In genomic region chr17:80824826-80825517, GRCm38 (mm10) we compare ENCODE assay signal across 9 mouse cellular contexts.
A peak's percentile ranks its signal among the peaks of the same experiment; 100 is the strongest.
DNase-seq lines count a peak whose midpoint lies in the region; ATAC-seq and TF ChIP-seq lines count a peak whose summit lies in the region.
"Had no signal": no experiment of that assay in that cellular context is flagged by ENCODE, and none has a peak within 500 bp of the region (broad histone marks: within the 10 kb centered on the region; RNA-seq: fewer than 3 reads in every experiment).

No protein-coding gene starts in this region.

- H3K27ac ChIP-seq in heart, embryonic 11.5 days (ENCODE audit: low read depth, low read length) = peak overlapping the region; percentile 88
- peak overlapping the region; percentile 25; the same call in 1 of the 2 replicates for H3K27ac ChIP-seq in neural tube, embryonic 13.5 days (replicated peaks)
- H3K27ac ChIP-seq in intestine, postnatal 0 days (ENCODE audit: low read depth, low read length) = peak overlapping the region; percentile 85
- H3K27ac ChIP-seq in small intestine, adult 2 months (ENCODE audit: insufficient read depth, low read depth, low read length) = peak overlapping the region; percentile 21; the same call in 1 of the 2 replicates

- no peak for TF ChIP-seq POLR2A in small intestine, adult 2 months (IDR thresholded peaks at IDR 0.05; ENCODE audit: low read depth, low read length)

- no peak for DNase-seq in heart, postnatal 25 days (ENCODE audit: low spot score)
- no peak for DNase-seq in neural tube, embryonic 10.5 days (ENCODE audit: extremely low spot score, low spot score)
- no peak for DNase-seq in left cerebral cortex, postnatal 10 days (ENCODE audit: extremely low spot score in 1 of 2, low spot score in 2 of 2)
- no peak for DNase-seq in layer of hippocampus, adult 9-11 months
- DNase-seq: spleen, adult 18-20 months had no signal

- H3K4me2 ChIP-seq in heart, embryonic 11.5 days = peak overlapping the region; percentile 29
- H3K4me2 ChIP-seq in neural tube, embryonic 13.5 days = 0 out of 2 replicates have a peak overlapping the region, but pooled peaks have one; percentile 18
- H3K4me2 ChIP-seq in intestine, postnatal 0 days (replicated peaks; ENCODE audit: low read depth) = peak overlapping the region; percentile 46

- H3K4me3 ChIP-seq in heart, embryonic 11.5 days (ENCODE audit: low read depth, low read length) = no peak overlapping the region
- H3K4me3 ChIP-seq in neural tube, embryonic 13.5 days = no peak overlapping the region
- no peak overlapping the region for H3K4me3 ChIP-seq in intestine, postnatal 0 days (ENCODE audit: low read depth, low read length)
- H3K4me3 ChIP-seq in small intestine, adult 2 months (ENCODE audit: low read depth, low read length) = no peak overlapping the region

- no peak for TF ChIP-seq CTCF in intestine, postnatal 0 days (IDR thresholded peaks at IDR 0.05; ENCODE audit: low read depth)
- no peak for TF ChIP-seq CTCF in small intestine, adult 2 months (IDR thresholded peaks at IDR 0.05; ENCODE audit: extremely low read depth, insufficient read length, insufficient replicate concordance, low read depth, low read length)

- no peak overlapping the region for H3K9ac ChIP-seq in heart, embryonic 11.5 days (ENCODE audit: low read depth, low read length)
- no peak overlapping the region for H3K9ac ChIP-seq in neural tube, embryonic 13.5 days
- 0 out of 2 replicates have a peak overlapping the region, but pooled peaks have one; percentile 23 for H3K9ac ChIP-seq in intestine, postnatal 0 days (ENCODE audit: low read depth, low read length)

- 73% methylated on average over 13 of the region's 13 CpGs for WGBS in heart, embryonic 11.5 days (ENCODE audit: insufficient replicate concordance)
- 73% methylated on average over 13 of the region's 13 CpGs for WGBS in neural tube, embryonic 13.5 days
- 55% methylated on average over 13 of the region's 13 CpGs for WGBS in intestine, postnatal 0 days
- 59% methylated on average over 13 of the region's 13 CpGs for WGBS in small intestine, adult 2 months

- H3K36me3 ChIP-seq in heart, embryonic 11.5 days (ENCODE audit: control insufficient read depth, insufficient read depth, low read length) = no peaks in the 10 kb centered on the region
- H3K36me3 ChIP-seq in neural tube, embryonic 13.5 days = no peaks in the 10 kb centered on the region
- no peaks in the 10 kb centered on the region for H3K36me3 ChIP-seq in intestine, postnatal 0 days (ENCODE audit: control insufficient read depth, insufficient read depth)
- H3K36me3 ChIP-seq in small intestine, adult 2 months (ENCODE audit: control insufficient read depth, insufficient read depth, low read length) = no peaks in the 10 kb centered on the region

- no peaks in the 10 kb centered on the region for H3K27me3 ChIP-seq in heart, embryonic 11.5 days (ENCODE audit: control insufficient read depth, insufficient read depth, low read length)
- H3K27me3 ChIP-seq in neural tube, embryonic 13.5 days = no peaks in the 10 kb centered on the region
- no peaks in the 10 kb centered on the region for H3K27me3 ChIP-seq in intestine, postnatal 0 days (replicated peaks; ENCODE audit: control insufficient read depth, insufficient read depth, low read length)
- no peaks in the 10 kb centered on the region for H3K27me3 ChIP-seq in small intestine, adult 2 months (ENCODE audit: control insufficient read depth, insufficient read depth, low read length)

- H3K4me1 ChIP-seq in heart, embryonic 11.5 days (ENCODE audit: control insufficient read depth, insufficient read depth, low read length) = peaks cover 17% of the 10 kb centered on the region
- peaks cover 19% of the 10 kb centered on the region for H3K4me1 ChIP-seq in neural tube, embryonic 13.5 days (replicated peaks)
- peaks cover 9% of the 10 kb centered on the region; the same call in 1 of the 2 replicates for H3K4me1 ChIP-seq in intestine, postnatal 0 days (replicated peaks; ENCODE audit: control insufficient read depth, insufficient read depth, low read length)
- H3K4me1 ChIP-seq in small intestine, adult 2 months (ENCODE audit: control insufficient read depth, insufficient read depth, insufficient read length, low read length) = peaks cover 9% of the 10 kb centered on the region; the same call in 1 of the 2 replicates

- intact Hi-C loops in heart, postnatal 25 days (cut with DNase I) = loop anchor here (5.0 kb wide), 2 partner anchors 98 to 107 kb away; partner anchors contain the start of gene Map4k3
- intact Hi-C loops in left cerebral cortex, postnatal 10 days (cut with DNase I) = no loop called here

- no peaks in the 10 kb centered on the region for H3K9me3 ChIP-seq in heart, embryonic 11.5 days (replicated peaks; ENCODE audit: control insufficient read depth, low read length)
- H3K9me3 ChIP-seq in neural tube, embryonic 13.5 days = no peaks in the 10 kb centered on the region
- H3K9me3 ChIP-seq in intestine, postnatal 0 days (ENCODE audit: control insufficient read depth) = no peaks in the 10 kb centered on the region

- ATAC-seq in heart, embryonic 11.5 days (replicated peaks; ENCODE audit: insufficient number of reproducible peaks, low FRiP score, low TSS enrichment) = no peak
- ATAC-seq in neural tube, embryonic 13.5 days (ENCODE audit: low read depth) = no peak; the same call in 1 of the 2 replicates
- peak; percentile 88 for ATAC-seq in intestine, postnatal 0 days

Comparison
In these comparisons a context has a peak if more than half of its experiments do, and no peak if none do; other contexts are left out.
1. H3K27ac ChIP-seq: peak in every context shown above with its lines; median percentile 88 in heart, embryonic 11.5 days; 85 in intestine, postnatal 0 days; 25 in neural tube, embryonic 13.5 days; 21 in small intestine, adult 2 months.